Mouse (Mus musculus): ENCODE results near the gene Glul. TPM values are rescaled to one million over a fixed set of nuclear protein-coding genes. Genes with fewer than 3 reads are reported as not detected.

Glul gene
- total and polyA plus RNA-seq, 3 experiments = 22.6 to 49.1 (median 45.2) TPM

DNA sequence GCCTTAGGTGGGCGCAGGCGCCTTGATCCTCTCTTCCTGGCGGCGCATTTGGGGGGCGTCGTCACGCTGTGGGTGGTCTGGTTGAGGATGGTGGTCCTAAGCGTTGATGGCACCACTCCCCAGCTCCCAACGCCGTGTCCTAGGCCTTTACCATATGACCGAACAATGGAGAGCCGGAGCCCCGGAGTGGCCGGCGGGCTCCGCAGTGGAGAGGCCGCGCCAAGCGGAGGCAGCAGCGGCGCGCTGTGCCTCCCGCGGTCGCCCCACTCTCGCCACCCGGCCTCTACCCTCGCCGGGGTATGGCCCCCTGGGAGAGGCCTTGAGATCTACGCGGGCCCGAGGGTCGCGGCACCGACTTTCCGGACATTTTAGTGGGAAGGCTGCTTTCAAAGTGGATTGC, 637 bp downstream of the Glul start:
- H3K79me2 ChIP-seq (replicated peaks; ENCODE audit: control insufficient read depth, extremely low read depth, insufficient read depth, poor library complexity, severe bottlenecking) = no peaks in the 10 kb centered on the region
- H3K4me2 ChIP-seq (ENCODE audit: insufficient read depth, low read depth, poor library complexity, severe bottlenecking) = peak overlapping the region; percentile 75
- peaks cover 3 to 37% of the 10 kb centered on the region in 2 experiments; a peak in 3 of 4 replicates for H3K4me1 ChIP-seq (ENCODE audit: control insufficient read depth in 1 of 2, insufficient read depth in 2 of 2)
- peak; percentile 6 for DNase-seq (ENCODE audit: extremely low read depth)
- dilution Hi-C loops (cut with MboI; ENCODE audit: extremely low pct_ligation_motif_present, extremely low pct_unique_long_range_greater_than_20kb, low sequenced_read_pairs) (no loop called here), in situ Hi-C loops (cut with MboI; ENCODE audit: low pct_ligation_motif_present, low pct_unique_long_range_greater_than_20kb, low sequenced_read_pairs) (no loop called here)
- H3K4me3 ChIP-seq (replicated peaks in 1 of 3; ENCODE audit: low read depth in 2 of 3, low read length in 2 of 3, poor library complexity in 1 of 3) = peak overlapping the region; percentile 69 to 97 (median 91)
- no peak overlapping the region for H3K27ac ChIP-seq (ENCODE audit: insufficient read depth, low read depth)
- no peaks in the 10 kb centered on the region for H3K27me3 ChIP-seq (replicated peaks)
- H3K36me3 ChIP-seq (replicated peaks in 1 of 2; ENCODE audit: control insufficient read depth in 1 of 2, insufficient read depth in 1 of 2, low read length in 1 of 2) = peaks cover 16 to 28% of the 10 kb centered on the region in 2 experiments
- H3K9me3 ChIP-seq (replicated peaks; ENCODE audit: low read length) = no peaks in the 10 kb centered on the region
- TF ChIP-seq SIN3A (IDR thresholded peaks at IDR 0.05; ENCODE audit: low read length) = 0 out of 2 replicates have a peak, but pooled peaks have one; percentile 45
- TF ChIP-seq UBTF (IDR thresholded peaks at IDR 0.05; ENCODE audit: low read depth, low read length) = peak; percentile 88
- no peak for TF ChIP-seq ZNF384 (IDR thresholded peaks at IDR 0.05; ENCODE audit: low read depth, low read length)
- H3K9ac ChIP-seq (ENCODE audit: insufficient read depth, low read depth) = peak overlapping the region; percentile 61

DNA sequence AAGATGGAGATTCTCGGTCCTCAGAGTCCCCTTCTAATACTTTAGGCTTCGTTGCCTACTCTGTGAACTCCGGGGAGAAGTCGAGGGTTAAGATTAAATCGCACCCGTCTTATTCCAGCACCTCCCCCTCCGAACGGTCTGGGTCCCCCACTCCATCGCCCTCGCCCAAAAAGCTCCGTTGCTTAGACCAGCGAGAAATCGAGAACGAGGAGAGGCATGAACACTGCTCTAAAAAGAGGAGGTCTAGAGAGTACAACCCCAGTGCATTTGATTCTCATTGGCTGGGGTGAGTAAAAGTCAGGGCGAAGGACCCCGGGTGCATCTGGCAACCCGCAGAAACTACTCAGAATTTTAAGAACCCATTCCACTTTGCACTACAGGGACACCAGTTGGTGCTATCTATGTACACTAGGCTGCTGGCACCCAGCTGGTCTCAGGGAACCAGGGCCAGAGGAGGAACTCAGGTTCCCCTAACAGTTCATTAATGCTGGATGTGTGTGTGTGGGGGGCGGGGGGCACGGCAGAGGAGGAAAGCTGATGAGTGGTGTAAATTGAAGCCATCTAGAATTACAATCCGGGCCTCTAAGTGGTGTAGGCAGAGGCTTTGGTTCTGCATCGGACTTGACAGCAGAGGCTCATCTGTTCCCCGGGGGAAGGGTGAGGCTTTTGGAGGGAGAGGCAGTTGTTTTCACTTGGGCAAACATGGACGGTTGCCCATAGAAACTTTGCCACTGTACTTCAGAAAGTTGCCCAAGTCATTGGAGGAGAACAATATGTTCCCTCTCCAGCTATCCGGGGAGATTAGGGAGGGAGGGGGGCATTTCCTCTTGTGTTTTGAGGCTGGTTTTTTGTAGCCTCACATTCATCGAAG, 1.4 kb downstream of the Glul start:
- dilution Hi-C loops (cut with MboI; ENCODE audit: extremely low pct_ligation_motif_present, extremely low pct_unique_long_range_greater_than_20kb, low sequenced_read_pairs) (no loop called here), in situ Hi-C loops (cut with MboI; ENCODE audit: low pct_ligation_motif_present, low pct_unique_long_range_greater_than_20kb, low sequenced_read_pairs) (no loop called here)
- DNase-seq (ENCODE audit: extremely low read depth) = peak; percentile 7
- H3K4me3 ChIP-seq (replicated peaks in 1 of 3; ENCODE audit: low read depth in 2 of 3, low read length in 2 of 3, poor library complexity in 1 of 3) = peak overlapping the region; percentile 69 to 97 (median 91)
- peaks cover 19 to 33% of the 10 kb centered on the region in 2 experiments for H3K36me3 ChIP-seq (replicated peaks in 1 of 2; ENCODE audit: control insufficient read depth in 1 of 2, insufficient read depth in 1 of 2, low read length in 1 of 2)
- no peak overlapping the region for H3K27ac ChIP-seq (ENCODE audit: insufficient read depth, low read depth)
- H3K4me1 ChIP-seq (ENCODE audit: control insufficient read depth in 1 of 2, insufficient read depth in 2 of 2) = peaks cover 3 to 37% of the 10 kb centered on the region in 2 experiments; a peak in 3 of 4 replicates
- no peak for TF ChIP-seq RAD21 (IDR thresholded peaks at IDR 0.05; ENCODE audit: low read depth, low read length)
- TF ChIP-seq MXI1 (IDR thresholded peaks at IDR 0.05; ENCODE audit: low read depth, low read length) = no peak
- no peak for TF ChIP-seq MAX (IDR thresholded peaks at IDR 0.05; ENCODE audit: low read length)
- TF ChIP-seq ZC3H11A (IDR thresholded peaks at IDR 0.05; ENCODE audit: low read depth, low read length) = no peak
- TF ChIP-seq USF2 (conservative IDR thresholded peaks at IDR 0.05; ENCODE audit: low read depth, low read length) = no peak
- no peak for TF ChIP-seq UBTF (IDR thresholded peaks at IDR 0.05; ENCODE audit: low read depth, low read length)
- TF ChIP-seq TBP (conservative IDR thresholded peaks at IDR 0.05; ENCODE audit: low read depth, low read length) = no peak
- no peaks in the 10 kb centered on the region for H3K27me3 ChIP-seq (replicated peaks)
- H3K9ac ChIP-seq (ENCODE audit: insufficient read depth, low read depth) = peak overlapping the region; percentile 61
- peak overlapping the region; percentile 75 for H3K4me2 ChIP-seq (ENCODE audit: insufficient read depth, low read depth, poor library complexity, severe bottlenecking)
- H3K9me3 ChIP-seq (replicated peaks; ENCODE audit: low read length) = no peaks in the 10 kb centered on the region
- no peaks in the 10 kb centered on the region for H3K79me2 ChIP-seq (replicated peaks; ENCODE audit: control insufficient read depth, extremely low read depth, insufficient read depth, poor library complexity, severe bottlenecking)

- TF ChIP-seq POLR2A (IDR thresholded peaks at IDR 0.05; ENCODE audit: low read depth, low read length) = no peak
- TF ChIP-seq SMC3 (IDR thresholded peaks at IDR 0.05; ENCODE audit: low read depth, low read length) = no peak
- no peak for TF ChIP-seq MYC (IDR thresholded peaks at IDR 0.05; ENCODE audit: low read depth, low read length)
- no peak for TF ChIP-seq CHD2 (IDR thresholded peaks at IDR 0.05; ENCODE audit: low read length)
- no peak for TF ChIP-seq CHD1 (IDR thresholded peaks at IDR 0.05; ENCODE audit: low read depth, low read length)
- no peak for TF ChIP-seq POLR2AphosphoS2 (IDR thresholded peaks at IDR 0.05; ENCODE audit: low read depth, low read length)
- no peak for TF ChIP-seq MAFK (IDR thresholded peaks at IDR 0.05; ENCODE audit: insufficient replicate concordance, low read length)
- TF ChIP-seq IRF4 (IDR thresholded peaks at IDR 0.05; ENCODE audit: low read depth, low read length) = no peak
- Histone ChIP-seq H3K27me3 (replicated peaks) (no peaks in the 10 kb centered on the region), H3K9me3 (replicated peaks; ENCODE audit: low read length) (no peaks in the 10 kb centered on the region), H3K79me2 (replicated peaks; ENCODE audit: control insufficient read depth, extremely low read depth, insufficient read depth, poor library complexity, severe bottlenecking) (no peaks in the 10 kb centered on the region), H3K4me1 (ENCODE audit: control insufficient read depth in 1 of 2, insufficient read depth in 2 of 2) (peaks cover 3 to 29% of the 10 kb centered on the region in 2 experiments; a peak in 3 of 4 replicates), H3K36me3 (replicated peaks in 1 of 2; ENCODE audit: control insufficient read depth in 1 of 2, insufficient read depth in 1 of 2, low read length in 1 of 2) (peaks cover 36 to 51% of the 10 kb centered on the region in 2 experiments), H3K27ac (ENCODE audit: insufficient read depth, low read depth) (no peak overlapping the region), H3K4me2 (ENCODE audit: insufficient read depth, low read depth, poor library complexity, severe bottlenecking) (no peak overlapping the region), H3K9ac (ENCODE audit: insufficient read depth, low read depth) (no peak overlapping the region), H3K4me3 (replicated peaks in 1 of 3; ENCODE audit: low read depth in 2 of 3, low read length in 2 of 3, poor library complexity in 1 of 3) (no peak overlapping the region)
- in situ Hi-C loops (cut with MboI; ENCODE audit: low pct_ligation_motif_present, low pct_unique_long_range_greater_than_20kb, low sequenced_read_pairs) (no loop called here), dilution Hi-C loops (cut with MboI; ENCODE audit: extremely low pct_ligation_motif_present, extremely low pct_unique_long_range_greater_than_20kb, low sequenced_read_pairs) (no loop called here)
- DNase-seq (ENCODE audit: extremely low read depth) = no peak
Observed at GRCm38 (mm10) chr1:153903006-153903405, 3.3 kb downstream of the Glul start.
